Mouse (Mus musculus) layer of hippocampus, adult 2 months (tissue): ENCODE measurements around the gene Vmn1r173. TPM values are rescaled to one million over a fixed set of nuclear protein-coding genes. Genes with fewer than 3 reads are reported as not detected.
"Not testable (repeated sequence)": the region's sequence is repeated elsewhere in the genome, so short reads cannot be mapped to it uniquely, and the experiment has no call there.

ENCODE experiments used
- DNase-seq, 2 experiments: peaks; one replicate each; pipeline ENCODE4 v3.0.0; 2022; ENCODE audit warnings: low spot score in 2 of 2
- H3K27ac ChIP-seq: fragments of 200-600 bp; 2 replicates; pipeline ENCODE4 v1.8.1; 2022
- H3K4me3 ChIP-seq: fragments of 200-600 bp; 2 replicates; pipeline ENCODE4 v1.8.1; 2022; ENCODE audit warnings: mild to moderate bottlenecking
- CTCF ChIP-seq: fragments of 200-600 bp; conservative IDR thresholded peaks from 2 replicates; pipeline ENCODE4 v1.8.1; 2022; ENCODE audit warnings: antibody characterized with exemption, mild to moderate bottlenecking, moderate library complexity
- long read RNA-seq, 2 experiments: library from polyadenylated mRNA; stranded (forward); transcript quantifications; one replicate each; pipeline ENCODE4 v2.0.0; 2021; ENCODE audit warnings: borderline mapping rate in 2 of 2
- total RNA-seq, 2 experiments: library from RNA; stranded (reverse); gene quantifications; 2 replicates each; pipeline ENCODE4 v1.2.3; 2021

Gene Vmn1r173
- not detected for total RNA-seq
- long read RNA-seq, experiment 1: 0 reads
- long read RNA-seq, experiment 2: 0 reads

GRCm38 (mm10) chr7:23700403-23700802 lies at the start of gene Vmn1r173:
TSS of gene Vmn1r173 (plus strand) at chr7:23700703.
- not testable (repeated sequence) for H3K4me3 ChIP-seq, DNase-seq, H3K27ac ChIP-seq

DNA sequence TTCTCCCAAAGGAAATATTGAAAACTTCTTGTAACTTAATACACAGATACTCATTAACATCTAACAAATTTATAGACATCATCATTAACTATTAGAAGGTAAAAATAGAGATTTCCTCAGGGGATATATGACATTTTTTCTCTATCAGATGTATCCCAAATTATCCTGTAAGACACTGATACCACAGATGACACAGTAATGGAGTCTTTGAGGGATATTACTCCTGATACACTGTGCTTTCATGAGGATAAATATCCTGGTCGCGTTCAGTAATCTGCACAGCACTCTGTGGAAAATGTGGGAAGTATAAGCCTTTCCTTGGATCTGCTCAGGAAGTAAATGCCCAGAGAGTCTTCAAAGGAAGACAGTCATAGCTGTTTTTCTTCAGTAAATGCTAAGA lies 42.5 kb upstream of the Vmn1r173 start, which contains the start of gene Vmn1r172:
Vmn1r172 (plus strand) TSS at position 301 of the 400 bp plus-strand sequence.
- DNase-seq: no peak
- TF ChIP-seq CTCF: no peak
- H3K27ac ChIP-seq: no peak within 1 kb of the TSS
- no peak within 1 kb of the TSS for H3K4me3 ChIP-seq

DNA sequence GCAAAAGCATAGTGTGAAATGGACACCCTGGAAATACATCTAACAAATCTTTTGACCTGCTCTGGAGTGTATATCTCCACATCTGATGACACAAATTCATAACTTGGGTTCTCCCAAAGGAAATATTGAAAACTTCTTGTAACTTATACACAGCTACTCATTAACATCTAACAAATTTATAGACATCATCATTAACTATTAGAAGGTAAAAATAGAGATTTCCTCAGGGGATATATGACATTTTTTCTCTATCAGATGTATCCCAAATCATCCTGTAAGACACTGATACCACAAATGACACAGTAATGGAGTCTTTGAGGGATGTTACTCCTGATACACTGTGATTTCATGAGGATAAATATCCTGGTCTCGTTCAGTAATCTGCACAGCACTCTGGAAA lies 51.5 kb downstream of the Vmn1r173 start, which contains the start of gene Vmn1r174:
Vmn1r174 (plus strand) TSS at position 301 of the 400 bp plus-strand sequence.
- H3K4me3 ChIP-seq, H3K27ac ChIP-seq, DNase-seq: not testable (repeated sequence)

Other genes with a start within 250 kb of the Vmn1r173 start
- not detected for gene Vmn1r167, start 193.5 kb upstream of the Vmn1r173 start, total RNA-seq
- gene Vmn1r168, start 161.0 kb upstream of the Vmn1r173 start, total RNA-seq: not detected
- not detected for gene Vmn1r169, start 125.2 kb upstream of the Vmn1r173 start, total RNA-seq
- gene Vmn1r170, start 94.5 kb upstream of the Vmn1r173 start, total RNA-seq: not detected
- gene Vmn1r171, start 70.0 kb upstream of the Vmn1r173 start, total RNA-seq: not detected
- gene Vmn1r172, start 42.4 kb upstream of the Vmn1r173 start, total RNA-seq: not detected
- not detected for gene Vmn1r174, start 51.6 kb downstream of the Vmn1r173 start, total RNA-seq
- not detected for gene Vmn1r175, start 109.9 kb downstream of the Vmn1r173 start, total RNA-seq
- gene Vmn1r176, start 136.7 kb downstream of the Vmn1r173 start, total RNA-seq: not detected
- not detected for gene Vmn1r177, start 165.7 kb downstream of the Vmn1r173 start, total RNA-seq
- not detected for gene Vmn1r178, start 191.3 kb downstream of the Vmn1r173 start, total RNA-seq
- not detected for gene Vmn1r179, start 226.3 kb downstream of the Vmn1r173 start, total RNA-seq
- gene Vmn1r180, start 249.9 kb downstream of the Vmn1r173 start, total RNA-seq: not detected